Mouse (Mus musculus): ENCODE data around the gene Gm10643. TPM values are rescaled to one million over a fixed set of nuclear protein-coding genes. Genes with fewer than 3 reads are reported as not detected.

Gm10643 gene
- polyA plus RNA-seq (2012; rRNA removed): 0.48 TPM in 1 of 2 replicates, not detected in the other

DNA sequence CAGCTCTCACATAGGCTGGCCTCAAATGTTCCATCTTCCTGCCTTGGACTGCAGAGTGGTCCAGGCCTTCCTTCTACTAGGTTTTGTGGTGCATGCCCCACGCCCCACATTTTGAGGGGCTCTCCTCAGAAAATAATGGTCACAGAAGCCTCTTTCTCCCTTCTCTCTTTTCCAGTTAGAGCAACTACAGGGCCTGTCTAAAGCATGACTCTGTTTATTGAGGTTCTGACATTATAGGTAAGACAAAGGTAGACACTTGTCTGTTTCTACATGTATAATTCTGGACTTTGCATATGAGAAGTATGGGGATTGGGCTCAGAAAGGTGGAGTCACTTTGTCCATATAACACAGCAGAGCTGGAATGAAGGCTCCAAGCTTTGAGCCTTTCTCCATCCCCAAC, at the start of gene Gm10643:
TSS of gene Gm10643 (minus strand) at position 101 of the 400 bp plus-strand sequence.
- peak within 1 kb of the TSS; percentile 76 for H3K4me3 ChIP-seq (ENCODE audit: low read depth, low read length)
- no peaks in the 10 kb centered on the region for H3K36me3 ChIP-seq (ENCODE audit: control insufficient read depth, insufficient read depth, low read length)
- H3K27ac ChIP-seq (ENCODE audit: insufficient read depth, low read depth, low read length): peak within 1 kb of the TSS; percentile 88
- peaks cover 24% of the 10 kb centered on the region for H3K4me1 ChIP-seq (ENCODE audit: control insufficient read depth, insufficient read depth, insufficient read length, low read length)
- no peaks in the 10 kb centered on the region for H3K27me3 ChIP-seq (ENCODE audit: control insufficient read depth, insufficient read depth, low read length)
- WGBS: 94% methylated on average over 1 of the region's 1 CpGs
- TF ChIP-seq POLR2A (IDR thresholded peaks at IDR 0.05; ENCODE audit: low read depth, low read length): no peak
- no peak for TF ChIP-seq CTCF (IDR thresholded peaks at IDR 0.05; ENCODE audit: extremely low read depth, insufficient read length, insufficient replicate concordance, low read depth, low read length)

DNA sequence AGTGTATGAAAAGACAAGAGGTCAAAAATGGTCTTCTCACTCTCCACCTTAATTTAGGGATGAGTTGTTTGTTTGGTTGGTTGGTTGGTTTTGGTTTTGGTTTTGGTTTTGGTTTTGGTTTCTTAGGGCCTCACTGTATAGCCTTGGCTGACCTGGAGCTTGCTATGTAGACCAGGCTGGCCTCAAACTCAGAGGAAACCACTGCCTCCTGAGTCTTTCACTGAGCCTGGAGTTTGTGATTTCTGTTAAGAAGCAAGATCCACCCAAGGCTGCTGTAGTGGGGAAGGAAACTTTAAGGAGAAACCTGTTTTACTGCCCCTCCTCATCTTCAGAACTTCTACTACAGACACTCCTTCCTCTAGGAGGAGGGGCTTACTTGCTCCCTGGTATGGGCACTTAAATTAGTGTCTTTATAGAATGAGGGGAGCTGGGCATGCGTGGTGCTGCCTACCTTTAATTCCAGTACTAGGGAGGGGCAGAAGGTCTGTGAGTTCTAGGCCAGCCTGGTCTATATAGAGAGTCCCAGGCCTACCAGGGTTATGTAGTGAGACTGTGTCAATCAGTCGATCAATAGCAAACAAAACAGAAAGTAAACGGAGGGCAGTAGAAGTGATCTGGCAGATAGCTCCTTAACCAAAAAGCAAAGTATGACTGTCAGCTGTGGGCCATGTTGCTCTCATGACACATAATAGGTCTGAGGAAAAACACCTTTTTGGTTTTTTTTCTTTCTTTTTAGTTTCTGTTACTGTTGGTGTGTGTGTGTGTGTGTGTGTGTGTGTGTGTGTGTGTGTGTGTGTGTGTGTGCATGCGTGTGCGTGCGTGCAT, 41.5 kb upstream of the Gm10643 start:
- Histone ChIP-seq H3K36me3 (ENCODE audit: control insufficient read depth, insufficient read depth, low read length) (peaks cover 7% of the 10 kb centered on the region), H3K27me3 (ENCODE audit: control insufficient read depth, insufficient read depth, low read length) (no peaks in the 10 kb centered on the region), H3K4me1 (ENCODE audit: control insufficient read depth, insufficient read depth, insufficient read length, low read length) (peaks cover 25% of the 10 kb centered on the region), H3K4me3 (ENCODE audit: low read depth, low read length) (no peak overlapping the region), H3K27ac (ENCODE audit: insufficient read depth, low read depth, low read length) (no peak overlapping the region)
- TF ChIP-seq CTCF (IDR thresholded peaks at IDR 0.05; ENCODE audit: extremely low read depth, insufficient read length, insufficient replicate concordance, low read depth, low read length) (no peak), POLR2A (IDR thresholded peaks at IDR 0.05; ENCODE audit: low read depth, low read length) (no peak)
- 77% methylated on average over 6 of the region's 6 CpGs for WGBS

DNA sequence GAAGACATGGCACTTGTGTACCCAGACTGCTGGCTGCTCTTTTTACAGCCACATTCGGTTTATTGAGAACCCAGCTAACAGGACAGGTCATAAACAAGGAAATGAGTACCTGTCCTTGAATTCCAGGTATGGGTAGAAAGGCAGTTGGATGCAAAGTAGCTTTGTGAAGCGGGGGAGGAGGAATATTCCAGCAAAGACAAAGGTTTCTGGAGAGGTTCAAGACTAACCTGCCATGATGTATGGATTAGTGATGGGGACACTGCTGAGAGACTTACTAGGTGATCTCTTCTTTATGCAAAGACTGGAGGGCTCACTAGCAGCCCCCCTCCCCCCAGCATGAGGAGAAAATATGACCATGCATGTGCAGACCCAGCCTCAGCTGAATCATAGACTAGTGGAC, 40.7 kb upstream of the Gm10643 start:
- 61% methylated on average over 2 of the region's 2 CpGs for WGBS
- TF ChIP-seq CTCF (IDR thresholded peaks at IDR 0.05; ENCODE audit: extremely low read depth, insufficient read length, insufficient replicate concordance, low read depth, low read length) (no peak), POLR2A (IDR thresholded peaks at IDR 0.05; ENCODE audit: low read depth, low read length) (no peak)
- H3K4me3 ChIP-seq (ENCODE audit: low read depth, low read length): no peak overlapping the region
- H3K4me1 ChIP-seq (ENCODE audit: control insufficient read depth, insufficient read depth, insufficient read length, low read length): peaks cover 25% of the 10 kb centered on the region
- no peak overlapping the region for H3K27ac ChIP-seq (ENCODE audit: insufficient read depth, low read depth, low read length)
- H3K36me3 ChIP-seq (ENCODE audit: control insufficient read depth, insufficient read depth, low read length): peaks cover 9% of the 10 kb centered on the region
- H3K27me3 ChIP-seq (ENCODE audit: control insufficient read depth, insufficient read depth, low read length): no peaks in the 10 kb centered on the region

GRCm38 (mm10) chr8:84104697-84105609, 40.0 kb upstream of the Gm10643 start, which contains the start of gene Dcaf15:
Gene Dcaf15, minus strand, starts transcription at chr8:84104768.
- Histone ChIP-seq H3K4me3 (ENCODE audit: low read depth, low read length) (peak within 1 kb of the TSS; percentile 95), H3K36me3 (ENCODE audit: control insufficient read depth, insufficient read depth, low read length) (peaks cover 11% of the 10 kb centered on the region), H3K4me1 (ENCODE audit: control insufficient read depth, insufficient read depth, insufficient read length, low read length) (peaks cover 25% of the 10 kb centered on the region), H3K27me3 (ENCODE audit: control insufficient read depth, insufficient read depth, low read length) (no peaks in the 10 kb centered on the region), H3K27ac (ENCODE audit: insufficient read depth, low read depth, low read length) (peak within 1 kb of the TSS; percentile 99)
- 5% methylated on average over 42 of the region's 42 CpGs for WGBS
- TF ChIP-seq POLR2A (IDR thresholded peaks at IDR 0.05; ENCODE audit: low read depth, low read length) (peak; percentile 44), CTCF (IDR thresholded peaks at IDR 0.05; ENCODE audit: extremely low read depth, insufficient read length, insufficient replicate concordance, low read depth, low read length) (no peak)

GRCm38 (mm10) chr8:84104221-84104620, 39.3 kb upstream of the Gm10643 start:
- WGBS: 1% methylated on average over 29 of the region's 29 CpGs

DNA sequence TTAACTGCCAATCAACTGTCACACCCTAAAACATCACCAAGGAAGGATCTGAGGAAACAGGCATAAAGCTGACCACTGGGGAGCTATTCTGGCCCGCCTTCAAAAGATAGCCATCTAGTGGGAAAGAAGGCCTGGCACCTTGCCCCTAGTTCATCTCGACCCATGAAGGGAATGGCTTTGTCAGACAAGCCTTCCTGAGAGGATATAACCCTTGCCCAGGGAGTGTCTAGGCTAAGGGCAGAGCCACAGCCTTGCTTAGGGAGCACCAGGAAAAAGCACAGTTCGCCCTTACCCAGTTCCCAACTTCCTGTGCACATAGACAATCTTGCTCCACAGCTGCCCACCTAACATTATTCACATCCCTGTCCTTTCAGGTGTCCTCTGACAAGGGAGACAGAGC, 38.7 kb upstream of the Gm10643 start:
- peak overlapping the region; percentile 99 for H3K27ac ChIP-seq (ENCODE audit: insufficient read depth, low read depth, low read length)
- no peak for TF ChIP-seq CTCF (IDR thresholded peaks at IDR 0.05; ENCODE audit: extremely low read depth, insufficient read length, insufficient replicate concordance, low read depth, low read length)
- peak; percentile 62; the same call in 1 of the 2 replicates for TF ChIP-seq POLR2A (IDR thresholded peaks at IDR 0.05; ENCODE audit: low read depth, low read length)
- H3K27me3 ChIP-seq (ENCODE audit: control insufficient read depth, insufficient read depth, low read length): no peaks in the 10 kb centered on the region
- peaks cover 25% of the 10 kb centered on the region for H3K4me1 ChIP-seq (ENCODE audit: control insufficient read depth, insufficient read depth, insufficient read length, low read length)
- peaks cover 17% of the 10 kb centered on the region for H3K36me3 ChIP-seq (ENCODE audit: control insufficient read depth, insufficient read depth, low read length)
- WGBS: 8% methylated on average over 3 of the region's 3 CpGs
- H3K4me3 ChIP-seq (ENCODE audit: low read depth, low read length): peak overlapping the region; percentile 95

More at GRCm38 (mm10) chr8:84104221-84104620, 39.3 kb upstream of the Gm10643 start:
- Histone ChIP-seq H3K36me3 (ENCODE audit: control insufficient read depth, insufficient read depth, low read length) (peaks cover 11% of the 10 kb centered on the region), H3K27ac (ENCODE audit: insufficient read depth, low read depth, low read length) (peak overlapping the region; percentile 99), H3K4me1 (ENCODE audit: control insufficient read depth, insufficient read depth, insufficient read length, low read length) (peaks cover 25% of the 10 kb centered on the region), H3K27me3 (ENCODE audit: control insufficient read depth, insufficient read depth, low read length) (no peaks in the 10 kb centered on the region), H3K4me3 (ENCODE audit: low read depth, low read length) (peak overlapping the region; percentile 95)
- TF ChIP-seq CTCF (IDR thresholded peaks at IDR 0.05; ENCODE audit: extremely low read depth, insufficient read length, insufficient replicate concordance, low read depth, low read length): peak; percentile 29; the same call in 1 of the 2 replicates
- no peak; the same call in 1 of the 2 replicates for TF ChIP-seq POLR2A (IDR thresholded peaks at IDR 0.05; ENCODE audit: low read depth, low read length)
